Mouse (Mus musculus) stomach, embryonic 16.5 days (tissue): ENCODE results near the gene Cptp. TPM values are rescaled to one million over a fixed set of nuclear protein-coding genes. Genes with fewer than 3 reads are reported as not detected.

ENCODE experiments used
- ATAC-seq: fragments of 200-750 bp; cut with Nextera tagmentation; 2 replicates; pipeline ENCODE4 v1.8.0; 2017; ENCODE audit warnings: moderate number of reproducible peaks, moderate TSS enrichment; ENCODE audit not compliant: insufficient read depth, low FRiP score
- H3K27ac ChIP-seq: fragments of 300-500 bp; sonication (generic); 2 replicates; pipeline ENCODE4 v1.5.1; 2014; ENCODE audit warnings: low read length
- H3K27me3 ChIP-seq: fragments of 300-500 bp; sonication (generic); 2 replicates; pipeline ENCODE4 v1.6.1; 2014; ENCODE audit warnings: low read length, control low read depth, mixed read lengths; ENCODE audit not compliant: control insufficient read depth, insufficient read depth
- H3K36me3 ChIP-seq: fragments of 300-500 bp; sonication (generic); 2 replicates; pipeline ENCODE4 v1.6.1; 2014; ENCODE audit warnings: low read length; ENCODE audit not compliant: control insufficient read depth, insufficient read depth
- H3K4me1 ChIP-seq: fragments of 300-500 bp; sonication (generic); 2 replicates; pipeline ENCODE4 v1.6.1; 2014; ENCODE audit warnings: low read length, control low read depth, mixed read lengths; ENCODE audit not compliant: control insufficient read depth, insufficient read depth
- H3K4me2 ChIP-seq: fragments of 300-500 bp; sonication (generic); 2 replicates; pipeline ENCODE4 v1.6.1; 2014; ENCODE audit warnings: low read depth, low read length, mixed read lengths
- H3K4me3 ChIP-seq: fragments of 300-500 bp; sonication (generic); replicated peaks from 2 replicates; pipeline ENCODE4 v1.5.1; 2014; ENCODE audit warnings: mild to moderate bottlenecking, low read length
- H3K9ac ChIP-seq: fragments of 300-500 bp; sonication (generic); 2 replicates; pipeline ENCODE4 v1.6.1; 2014; ENCODE audit warnings: low read length
- H3K9me3 ChIP-seq: fragments of 300-500 bp; sonication (generic); replicated peaks from 2 replicates; pipeline ENCODE4 v1.6.1; 2016; ENCODE audit warnings: low read length, control low read depth; ENCODE audit not compliant: control insufficient read depth
- WGBS: fragments of 180-500 bp; shearing (Covaris S2); extraction: QIAGEN DNeasy Blood & Tissue Kit; methylation state at CpG from one replicate; pipeline ENCODE4 v1.1.7; 2014; 5-methylcytosine and 5-hydroxymethylcytosine counted together
- polyA plus RNA-seq: library from polyadenylated mRNA; unstranded; fragments of >200 nt; fragmentation: Nextera tagmentation; extraction: Ambion mirVana; gene quantifications from 2 replicates; pipeline ENCODE4 v1.2.1, GENCODE M21; 2015

Cptp gene
- polyA plus RNA-seq = 19.4 and 23.0 TPM in 2 replicates

- WGBS = under 1% methylated on average over 60 of the region's 63 CpGs
- no peaks in the 10 kb centered on the region for H3K9me3 ChIP-seq
- peak within 1 kb of the TSS; percentile 75 for H3K4me2 ChIP-seq
- ATAC-seq = peak; percentile 96
- peak within 1 kb of the TSS; percentile 84 for H3K4me3 ChIP-seq
- peak within 1 kb of the TSS; percentile 48 for H3K27ac ChIP-seq
- H3K27me3 ChIP-seq = no peaks in the 10 kb centered on the region
- peaks cover 7% of the 10 kb centered on the region; the same call in 1 of the 2 replicates for H3K4me1 ChIP-seq
- H3K9ac ChIP-seq = peak within 1 kb of the TSS; percentile 92
- peaks cover 12% of the 10 kb centered on the region for H3K36me3 ChIP-seq
Measured at GRCm38 (mm10) chr4:155869317-155870033, at the start of gene Cptp, which contains the start of gene Ints11. Gene Cptp (minus strand): TSS chr4:155869440. Gene Ints11 (plus strand): TSS chr4:155869546.

DNA sequence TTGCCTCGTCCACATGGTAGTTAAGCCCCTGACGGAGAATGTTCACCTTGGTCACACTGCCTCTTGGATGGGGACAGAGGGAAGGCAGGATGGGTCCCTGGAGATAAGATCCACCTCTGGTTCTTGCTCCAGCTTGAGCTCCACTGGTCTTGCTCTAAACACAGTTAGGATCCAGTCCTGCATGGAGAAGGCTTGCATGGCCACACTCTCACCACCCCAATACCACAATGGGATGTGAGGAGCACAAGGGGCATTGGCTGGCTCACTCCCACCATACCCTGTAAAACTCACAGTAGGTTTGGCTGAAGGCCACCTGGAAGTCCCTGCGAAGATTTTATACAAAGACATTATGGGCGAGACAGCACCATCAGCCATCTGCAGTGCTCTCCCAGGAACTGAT, 39.5 kb upstream of the Cptp start:
- no peaks in the 10 kb centered on the region for H3K27me3 ChIP-seq
- ATAC-seq = no peak
- H3K4me2 ChIP-seq = no peak overlapping the region
- no peak overlapping the region for H3K4me3 ChIP-seq
- H3K27ac ChIP-seq = no peak overlapping the region
- H3K4me1 ChIP-seq = no peaks in the 10 kb centered on the region
- peaks cover 6% of the 10 kb centered on the region; the same call in 1 of the 2 replicates for H3K36me3 ChIP-seq
- H3K9ac ChIP-seq = no peak overlapping the region
- 87% methylated on average over 4 of the region's 4 CpGs for WGBS
- no peaks in the 10 kb centered on the region for H3K9me3 ChIP-seq

GRCm38 (mm10) chr4:155908281-155908680, 39.0 kb upstream of the Cptp start:
- H3K4me3 ChIP-seq = no peak overlapping the region
- peaks cover 7% of the 10 kb centered on the region; the same call in 1 of the 2 replicates for H3K36me3 ChIP-seq
- H3K9me3 ChIP-seq = no peaks in the 10 kb centered on the region
- no peak overlapping the region for H3K4me2 ChIP-seq
- H3K4me1 ChIP-seq = no peaks in the 10 kb centered on the region
- ATAC-seq = no peak
- no peak overlapping the region for H3K9ac ChIP-seq
- WGBS = 74% methylated on average over 7 of the region's 7 CpGs
- H3K27me3 ChIP-seq = no peaks in the 10 kb centered on the region
- no peak overlapping the region for H3K27ac ChIP-seq

DNA sequence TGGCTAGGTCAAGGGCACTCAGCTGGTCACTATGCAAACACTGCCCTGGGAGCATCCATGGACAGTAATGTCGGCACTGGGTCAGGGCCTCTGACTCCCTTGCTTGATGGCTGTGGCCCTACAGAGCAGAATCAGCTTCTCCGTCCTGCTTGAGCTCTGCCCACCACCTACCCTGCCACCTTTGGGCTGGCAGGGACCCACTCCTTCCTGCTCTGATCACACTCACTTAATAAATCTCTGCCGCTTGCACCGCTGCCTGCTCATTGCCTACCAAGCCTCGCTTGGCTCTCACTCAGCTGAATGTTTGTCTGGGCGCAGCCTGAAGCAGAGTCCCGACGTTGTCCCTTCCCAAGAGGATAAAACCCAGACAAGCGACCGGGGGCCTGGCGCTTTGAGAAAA, 37.8 kb upstream of the Cptp start:
- Histone ChIP-seq H3K4me3 (no peak overlapping the region), H3K4me2 (no peak overlapping the region), H3K27me3 (no peaks in the 10 kb centered on the region), H3K9me3 (no peaks in the 10 kb centered on the region), H3K4me1 (no peaks in the 10 kb centered on the region), H3K9ac (no peak overlapping the region), H3K36me3 (peaks cover 12% of the 10 kb centered on the region; the same call in 1 of the 2 replicates), H3K27ac (no peak overlapping the region)
- WGBS = 71% methylated on average over 11 of the region's 11 CpGs
- no peak for ATAC-seq

- Histone ChIP-seq H3K36me3 (peaks cover 19% of the 10 kb centered on the region; the same call in 1 of the 2 replicates), H3K9ac (no peak overlapping the region), H3K9me3 (no peaks in the 10 kb centered on the region), H3K27ac (no peak overlapping the region), H3K4me2 (no peak overlapping the region), H3K27me3 (no peaks in the 10 kb centered on the region), H3K4me3 (no peak overlapping the region), H3K4me1 (no peaks in the 10 kb centered on the region)
- 82% methylated on average over 9 of the region's 9 CpGs for WGBS
- peak; percentile 33; the same call in 1 of the 2 replicates for ATAC-seq
Measured at GRCm38 (mm10) chr4:155906125-155906524, 36.9 kb upstream of the Cptp start.

DNA sequence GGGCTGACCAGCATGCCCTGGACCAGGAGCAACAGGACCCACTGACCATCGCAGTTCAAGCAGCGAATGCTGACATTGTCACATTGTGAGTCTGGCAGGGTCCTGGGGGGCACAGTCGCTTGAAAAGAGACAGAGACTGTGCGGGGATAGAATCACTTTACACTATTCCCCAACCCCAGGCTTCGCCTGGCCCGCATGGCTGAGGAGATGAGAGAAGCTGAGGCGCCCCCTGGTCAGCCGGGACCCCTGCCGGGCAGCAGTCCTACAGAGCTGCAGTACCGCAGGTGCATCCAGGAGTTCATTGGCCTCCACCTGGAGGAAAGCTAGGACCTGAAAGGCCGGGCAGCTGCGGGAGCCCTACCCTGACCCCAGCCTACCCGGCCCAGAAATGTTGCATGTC, 36.4 kb upstream of the Cptp start:
- H3K27me3 ChIP-seq = no peaks in the 10 kb centered on the region
- H3K9me3 ChIP-seq = no peaks in the 10 kb centered on the region
- no peak overlapping the region for H3K9ac ChIP-seq
- no peak overlapping the region for H3K27ac ChIP-seq
- H3K4me2 ChIP-seq = no peak overlapping the region
- ATAC-seq = no peak
- 85% methylated on average over 13 of the region's 13 CpGs for WGBS
- H3K36me3 ChIP-seq = peaks cover 19% of the 10 kb centered on the region; the same call in 1 of the 2 replicates
- no peaks in the 10 kb centered on the region for H3K4me1 ChIP-seq
- no peak overlapping the region for H3K4me3 ChIP-seq

GRCm38 (mm10) chr4:155904318-155905102, 35.3 kb upstream of the Cptp start:
- WGBS = 89% methylated on average over 13 of the region's 13 CpGs
- no peak for ATAC-seq
- Histone ChIP-seq H3K4me2 (no peak overlapping the region), H3K9ac (no peak overlapping the region), H3K27me3 (no peaks in the 10 kb centered on the region), H3K9me3 (no peaks in the 10 kb centered on the region), H3K4me3 (no peak overlapping the region), H3K27ac (no peak overlapping the region), H3K36me3 (peaks cover 19% of the 10 kb centered on the region; the same call in 1 of the 2 replicates), H3K4me1 (no peaks in the 10 kb centered on the region)

DNA sequence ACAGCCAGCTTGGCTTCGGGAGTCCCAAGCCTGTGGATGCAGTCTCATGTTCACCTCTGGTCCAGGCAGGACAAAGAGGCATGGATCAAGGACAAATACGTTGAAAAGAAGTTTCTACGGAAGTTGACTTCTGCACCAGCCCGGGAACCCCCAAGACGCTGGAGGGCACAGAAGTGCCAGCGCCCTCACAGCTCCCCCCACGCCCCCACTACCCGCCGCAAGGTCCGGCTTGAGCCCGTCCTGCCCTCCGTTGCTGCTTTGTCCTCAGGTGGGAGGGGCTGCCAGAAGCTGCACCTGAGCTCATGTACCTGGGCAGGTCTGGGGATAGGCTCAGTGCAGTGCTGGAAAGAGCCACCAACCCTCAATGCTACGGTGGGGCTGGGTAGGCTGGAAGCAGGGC, 34.0 kb upstream of the Cptp start:
- no peak overlapping the region for H3K4me2 ChIP-seq
- H3K9ac ChIP-seq = no peak overlapping the region
- no peak for ATAC-seq
- peaks cover 19% of the 10 kb centered on the region; the same call in 1 of the 2 replicates for H3K36me3 ChIP-seq
- no peaks in the 10 kb centered on the region for H3K4me1 ChIP-seq
- H3K9me3 ChIP-seq = no peaks in the 10 kb centered on the region
- no peaks in the 10 kb centered on the region for H3K27me3 ChIP-seq
- no peak overlapping the region for H3K27ac ChIP-seq
- WGBS = 92% methylated on average over 13 of the region's 13 CpGs
- no peak overlapping the region for H3K4me3 ChIP-seq

DNA sequence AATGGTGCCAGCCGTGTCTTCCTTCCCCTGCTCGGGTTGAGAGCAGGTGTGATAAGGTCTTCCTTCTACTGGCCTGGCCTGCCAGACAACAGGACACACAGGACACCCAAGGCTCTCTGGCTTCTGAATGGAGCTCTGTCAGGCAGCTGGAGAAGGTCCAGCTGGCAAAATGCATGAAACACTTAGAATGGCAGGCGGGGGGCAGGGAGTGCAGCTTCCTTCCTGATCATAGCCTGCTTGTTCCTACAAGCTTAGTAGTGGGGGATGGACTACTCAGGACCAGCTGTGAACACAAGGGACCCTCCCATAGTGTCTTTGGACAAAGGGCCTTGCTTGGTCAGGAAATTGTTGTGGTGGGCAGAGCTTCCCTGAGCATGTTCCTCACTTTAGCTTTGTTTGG, 32.0 kb upstream of the Cptp start:
- Histone ChIP-seq H3K36me3 (peaks cover 22% of the 10 kb centered on the region), H3K9ac (no peak overlapping the region), H3K4me3 (no peak overlapping the region), H3K27me3 (no peaks in the 10 kb centered on the region), H3K9me3 (no peaks in the 10 kb centered on the region), H3K4me2 (no peak overlapping the region), H3K27ac (no peak overlapping the region), H3K4me1 (no peaks in the 10 kb centered on the region)
- 73% methylated on average over 3 of the region's 3 CpGs for WGBS
- ATAC-seq = no peak
